ENCODE assay signal across 22 mouse cellular contexts in the genomic region with DNA sequence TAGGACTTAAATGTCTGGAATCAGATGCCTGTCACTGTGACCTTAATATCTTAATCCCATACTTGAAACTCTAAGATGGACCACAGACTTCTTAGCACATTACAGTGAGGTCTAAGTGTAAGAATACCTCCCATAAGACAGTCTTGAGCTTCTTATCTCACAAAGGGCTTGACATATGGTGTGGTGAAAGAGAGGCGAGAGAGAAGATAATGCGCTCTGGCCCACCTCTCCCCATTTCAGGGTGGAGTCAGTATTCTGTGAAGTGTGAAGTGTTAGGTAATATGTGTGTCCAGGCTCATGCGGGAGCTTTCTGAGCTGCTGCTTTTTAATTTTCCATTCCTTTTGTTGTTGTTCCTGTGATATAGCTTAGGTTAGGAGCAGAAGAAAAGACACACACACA. TPM values are rescaled to one million over a fixed set of nuclear protein-coding genes. Genes with fewer than 3 reads are reported as not detected.
A peak's percentile ranks its signal among the peaks of the same experiment; 100 is the strongest.
DNase-seq lines count a peak whose midpoint lies in the region; ATAC-seq and TF ChIP-seq lines count a peak whose summit lies in the region.
"Had no signal": no experiment of that assay in that cellular context is flagged by ENCODE, and none has a peak within 500 bp of the region (broad histone marks: within the 10 kb centered on the region; RNA-seq: fewer than 3 reads in every experiment).

No protein-coding gene starts in this region.

- no peaks in the 10 kb centered on the region for H3K4me1 ChIP-seq in hindbrain, embryonic 15.5 days (replicated peaks)
- no peaks in the 10 kb centered on the region for H3K4me1 ChIP-seq in hindbrain, embryonic 14.5 days (replicated peaks; ENCODE audit: control insufficient read depth, insufficient read depth, low read length)
- H3K4me1 ChIP-seq in MEL (ENCODE audit: control insufficient read depth in 1 of 2, insufficient read depth in 2 of 2, low read length in 2 of 2): peaks cover 10 to 25% of the 10 kb centered on the region in 2 experiments
- peaks cover 40% of the 10 kb centered on the region for H3K4me1 ChIP-seq in liver, embryonic 16.5 days (ENCODE audit: control insufficient read depth, low read depth, low read length)
- H3K4me1 ChIP-seq: limb, embryonic 12.5 days; midbrain, embryonic 12.5 days had no signal

- no peaks in the 10 kb centered on the region for H3K36me3 ChIP-seq in hindbrain, embryonic 15.5 days
- H3K36me3 ChIP-seq in hindbrain, embryonic 14.5 days (replicated peaks; ENCODE audit: control insufficient read depth, insufficient read depth): no peaks in the 10 kb centered on the region
- H3K36me3 ChIP-seq in MEL (ENCODE audit: control insufficient read depth in 1 of 2, insufficient read depth in 2 of 2, low read length in 2 of 2): peaks cover 0 to 22% of the 10 kb centered on the region in 2 experiments; a peak in 2 of 4 replicates
- no peaks in the 10 kb centered on the region for H3K36me3 ChIP-seq in liver, embryonic 16.5 days (ENCODE audit: control insufficient read depth, insufficient read depth)
- H3K36me3 ChIP-seq: midbrain, embryonic 12.5 days had no signal

- no peak overlapping the region for H3K27ac ChIP-seq in hindbrain, embryonic 15.5 days (replicated peaks)
- no peak overlapping the region for H3K27ac ChIP-seq in hindbrain, embryonic 14.5 days
- peak overlapping the region; percentile 64 for H3K27ac ChIP-seq in MEL (ENCODE audit: control insufficient read depth, low read depth, low read length)
- peak overlapping the region; percentile 85 for H3K27ac ChIP-seq in liver, embryonic 16.5 days (ENCODE audit: low read length)
- H3K27ac ChIP-seq in left cerebral cortex, adult 2 months: no peak overlapping the region
- H3K27ac ChIP-seq: kidney, postnatal 0 days; limb, embryonic 12.5 days; midbrain, embryonic 12.5 days had no signal

- H3K27me3 ChIP-seq in hindbrain, embryonic 15.5 days: no peaks in the 10 kb centered on the region
- H3K27me3 ChIP-seq in hindbrain, embryonic 14.5 days (ENCODE audit: control insufficient read depth, insufficient read depth, low read length): no peaks in the 10 kb centered on the region
- no peaks in the 10 kb centered on the region for H3K27me3 ChIP-seq in MEL (ENCODE audit: control insufficient read depth in 1 of 2, insufficient read depth in 2 of 2, low read length in 2 of 2)
- H3K27me3 ChIP-seq in liver, embryonic 16.5 days (ENCODE audit: control insufficient read depth, insufficient read depth, low read depth, low read length): no peaks in the 10 kb centered on the region
- H3K27me3 ChIP-seq: limb, embryonic 12.5 days; midbrain, embryonic 12.5 days had no signal

- no peaks in the 10 kb centered on the region for H3K79me2 ChIP-seq in MEL (ENCODE audit: control insufficient read depth, insufficient read depth, low read length, poor library complexity)

- no peaks in the 10 kb centered on the region for H3K9me3 ChIP-seq in hindbrain, embryonic 15.5 days
- no peaks in the 10 kb centered on the region for H3K9me3 ChIP-seq in hindbrain, embryonic 14.5 days (ENCODE audit: control insufficient read depth, low read length)
- H3K9me3 ChIP-seq in MEL (replicated peaks; ENCODE audit: insufficient read depth, low read length): no peaks in the 10 kb centered on the region
- H3K9me3 ChIP-seq in liver, embryonic 16.5 days (replicated peaks; ENCODE audit: control insufficient read depth, low read length): no peaks in the 10 kb centered on the region
- H3K9me3 ChIP-seq: limb, embryonic 12.5 days; midbrain, embryonic 12.5 days had no signal

- DNase-seq in hindbrain, embryonic 14.5 days (ENCODE audit: low spot score): no peak
- DNase-seq in MEL (ENCODE audit: low read depth, low spot score): peak; percentile 83
- no peak for DNase-seq in left cerebral cortex, adult 2 months (ENCODE audit: extremely low spot score in 1 of 2, low spot score in 2 of 2)
- no peak for DNase-seq in thymus, postnatal 0 days (ENCODE audit: low spot score)
- DNase-seq: adrenal gland, postnatal 14 days; cerebellum, postnatal 14 days; layer of hippocampus, adult 9-11 months had no signal

- WGBS in hindbrain, embryonic 15.5 days: 87% methylated on average over 3 of the region's 3 CpGs
- 81% methylated on average over 3 of the region's 3 CpGs for WGBS in hindbrain, embryonic 14.5 days
- WGBS in liver, embryonic 16.5 days (ENCODE audit: insufficient replicate concordance): 31% methylated on average over 3 of the region's 3 CpGs

- intact Hi-C loops in left cerebral cortex, adult 2 months (cut with DNase I): no loop called here

- 0 out of 2 replicates have a peak, but pooled peaks have one; percentile 19 for ATAC-seq in hindbrain, embryonic 15.5 days (ENCODE audit: low FRiP score, low read depth)
- ATAC-seq in hindbrain, embryonic 14.5 days (ENCODE audit: low FRiP score): no peak
- ATAC-seq in erythroblast, adult 5-6 weeks (replicated peaks; ENCODE audit: low FRiP score, poor library complexity, severe bottlenecking): peak; percentile 97
- ATAC-seq in liver, embryonic 16.5 days (ENCODE audit: low read depth): peak; percentile 98
- no peak for ATAC-seq in granulocyte monocyte progenitor cell, adult 5-6 weeks (replicated peaks; ENCODE audit: poor library complexity, severe bottlenecking)
- ATAC-seq: forebrain, embryonic 16.5 days; lung, postnatal 0 days had no signal

- no peak for TF ChIP-seq RAD21 in MEL (IDR thresholded peaks at IDR 0.05; ENCODE audit: low read depth, low read length)

- peak; percentile 78 to 86 for TF ChIP-seq EP300 in MEL (IDR thresholded peaks at IDR 0.05; ENCODE audit: low read depth in 1 of 2, low read length in 2 of 2)

- no peak overlapping the region for H3K9ac ChIP-seq in hindbrain, embryonic 15.5 days
- no peak overlapping the region for H3K9ac ChIP-seq in hindbrain, embryonic 14.5 days
- peak overlapping the region; percentile 29; the same call in 1 of the 2 replicates for H3K9ac ChIP-seq in MEL (ENCODE audit: control insufficient read depth, low read depth, low read length, poor library complexity, severe bottlenecking)
- peak overlapping the region; percentile 8; the same call in 1 of the 2 replicates for H3K9ac ChIP-seq in liver, embryonic 16.5 days (ENCODE audit: low read depth, low read length)
- H3K9ac ChIP-seq: limb, embryonic 12.5 days; midbrain, embryonic 12.5 days had no signal

- no peak overlapping the region for H3K4me3 ChIP-seq in hindbrain, embryonic 15.5 days
- H3K4me3 ChIP-seq in hindbrain, embryonic 14.5 days (replicated peaks; ENCODE audit: low read length): no peak overlapping the region
- H3K4me3 ChIP-seq in MEL (ENCODE audit: control insufficient read depth in 1 of 2, insufficient read depth in 1 of 2, low read depth in 2 of 2, low read length in 2 of 2): no peak overlapping the region
- H3K4me3 ChIP-seq in liver, embryonic 16.5 days (ENCODE audit: low read depth, low read length): 0 out of 2 replicates have a peak overlapping the region, but pooled peaks have one; percentile 6
- no peak overlapping the region for H3K4me3 ChIP-seq in left cerebral cortex, adult 2 months
- H3K4me3 ChIP-seq: limb, embryonic 12.5 days; midbrain, embryonic 12.5 days had no signal

- no peak for TF ChIP-seq POLR2A in MEL (IDR thresholded peaks at IDR 0.05; ENCODE audit: control insufficient read depth in 1 of 2, insufficient read depth in 1 of 2, low read depth in 1 of 2, low read length in 2 of 2, poor library complexity in 1 of 2)

- no peak overlapping the region for H3K4me2 ChIP-seq in hindbrain, embryonic 15.5 days
- no peak overlapping the region for H3K4me2 ChIP-seq in hindbrain, embryonic 14.5 days (replicated peaks)
- H3K4me2 ChIP-seq in liver, embryonic 16.5 days (ENCODE audit: low read depth, low read length): peak overlapping the region; percentile 56
- H3K4me2 ChIP-seq: limb, embryonic 12.5 days; midbrain, embryonic 12.5 days had no signal

- TF ChIP-seq CTCF in MEL (IDR thresholded peaks at IDR 0.05 in 2 of 3, conservative IDR thresholded peaks at IDR 0.05 in 1 of 3; ENCODE audit: control insufficient read depth in 1 of 3, insufficient read depth in 1 of 3, low read depth in 2 of 3, low read length in 3 of 3, poor library complexity in 1 of 3, severe bottlenecking in 1 of 3): no peak
- TF ChIP-seq CTCF in left cerebral cortex, adult 2 months (IDR thresholded peaks at IDR 0.05): no peak

TF ChIP-seq in MEL, 35 proteins besides CTCF, POLR2A, EP300 and RAD21 (continues in another document):
- TF ChIP-seq CHD2 (IDR thresholded peaks at IDR 0.05; ENCODE audit: low read length): no peak
- peak; percentile 26; the same call in 1 of the 2 replicates for TF ChIP-seq RCOR1 (IDR thresholded peaks at IDR 0.05; ENCODE audit: low read depth, low read length)

RNA-seq across cellular contexts. Expression of a gene that starts 14.8 kb away (rescaled TPM):
- 18.8 and 19.7 TPM in 2 replicates for polyA plus RNA-seq in hindbrain, embryonic 15.5 days (2015; fragmentation: Nextera tagmentation; extraction: Ambion mirVana)
- polyA plus RNA-seq in hindbrain, embryonic 14.5 days (2014; fragmentation: Nextera tagmentation; extraction: Ambion mirVana): 23.2 and 26.0 TPM in 2 replicates
- total RNA-seq in MEL (2012; rRNA removed): 2.9 and 3.3 TPM in 2 replicates
- polyA plus RNA-seq in MEL (2012; ENCODE audit: insufficient read depth in 1 of 2, insufficient read length in 2 of 2, low read depth in 1 of 2, low replicate concordance in 2 of 2, missing spikeins in 1 of 2): 1 to 10 TPM in 1 of 2 experiments, not detected in 1; 5.6 TPM
- total RNA-seq in erythroblast, adult 5-6 weeks (2015; ENCODE audit: low replicate concordance): 17.8 and 19.0 TPM in 2 replicates
- 14.6 and 15.2 TPM in 2 replicates for total RNA-seq in erythroblast, adult 5-6 weeks (2017; ENCODE audit: low replicate concordance)
- polyA plus RNA-seq in liver, embryonic 16.5 days (2015; fragmentation: Nextera tagmentation; extraction: Ambion mirVana): 19.3 and 20.6 TPM in 2 replicates
- total RNA-seq in left cerebral cortex, adult 2 months (2021): 10 to 100 TPM; 32.0 to 35.1 TPM
- polyA plus RNA-seq in thymus, postnatal 0 days (2015; fragmentation: Nextera tagmentation; extraction: Ambion mirVana): 1.6 and 1.8 TPM in 2 replicates
- 57.8 and 65.4 TPM in 2 replicates for total RNA-seq in granulocyte monocyte progenitor cell, adult 5-6 weeks (2014; fragmentation: Nextera tagmentation)
- 51.1 and 70.3 TPM in 2 replicates for total RNA-seq in granulocyte monocyte progenitor cell, adult 5-6 weeks (2017)

RNA-seq across cellular contexts. Expression of a gene that starts 24.5 kb away (rescaled TPM):
- not detected in 2 replicates for polyA plus RNA-seq in hindbrain, embryonic 15.5 days (2015; fragmentation: Nextera tagmentation; extraction: Ambion mirVana)
- polyA plus RNA-seq in hindbrain, embryonic 14.5 days (2014; fragmentation: Nextera tagmentation; extraction: Ambion mirVana): not detected in 2 replicates
- not detected in 2 replicates for total RNA-seq in MEL (2012; rRNA removed)
- polyA plus RNA-seq in MEL (2012; ENCODE audit: insufficient read depth in 1 of 2, insufficient read length in 2 of 2, low read depth in 1 of 2, low replicate concordance in 2 of 2, missing spikeins in 1 of 2): not detected
- total RNA-seq in erythroblast, adult 5-6 weeks (2015; ENCODE audit: low replicate concordance): not detected in 2 replicates
- total RNA-seq in erythroblast, adult 5-6 weeks (2017; ENCODE audit: low replicate concordance): not detected in 2 replicates
- polyA plus RNA-seq in liver, embryonic 16.5 days (2015; fragmentation: Nextera tagmentation; extraction: Ambion mirVana): not detected in 2 replicates
- total RNA-seq in left cerebral cortex, adult 2 months (2021): not detected
- 0.57 TPM in 1 of 2 replicates, not detected in the other for polyA plus RNA-seq in thymus, postnatal 0 days (2015; fragmentation: Nextera tagmentation; extraction: Ambion mirVana)
- total RNA-seq in granulocyte monocyte progenitor cell, adult 5-6 weeks (2014; fragmentation: Nextera tagmentation): not detected in 2 replicates
- not detected in 2 replicates for total RNA-seq in granulocyte monocyte progenitor cell, adult 5-6 weeks (2017)
- total RNA-seq: adrenal gland, postnatal 14 days; ES-E14; gastrocnemius, postnatal 4 days had no signal
- polyA plus RNA-seq: C2C12; embryonic facial prominence, embryonic 14.5 days; forebrain, embryonic 16.5 days; heart, postnatal 0 days; kidney, postnatal 0 days; limb, embryonic 12.5 days; lung, postnatal 0 days; midbrain, embryonic 12.5 days; small intestine, adult 2 months had no signal

Comparison
In these comparisons a context has a peak if more than half of its experiments do, and no peak if none do; other contexts are left out.
1. ATAC-seq: peak in hindbrain, embryonic 15.5 days (single experiment), erythroblast, adult 5-6 weeks (single experiment) and liver, embryonic 16.5 days (single experiment); none in hindbrain, embryonic 14.5 days (single experiment) and granulocyte monocyte progenitor cell, adult 5-6 weeks (single experiment).
2. H3K27ac ChIP-seq: peak in MEL (single experiment) and liver, embryonic 16.5 days (single experiment); none in hindbrain, embryonic 15.5 days (single experiment), hindbrain, embryonic 14.5 days (single experiment) and left cerebral cortex, adult 2 months (single experiment).
3. H3K9ac ChIP-seq: peak in MEL (single experiment) and liver, embryonic 16.5 days (single experiment); none in hindbrain, embryonic 15.5 days (single experiment) and hindbrain, embryonic 14.5 days (single experiment).